ENCODE assay signal across 10 mouse cellular contexts in genomic region chr2:59343834-59344233, GRCm38 (mm10).
"Had no signal": no experiment of that assay in that cellular context is flagged by ENCODE, and none has a peak within 500 bp of the region (broad histone marks: within the 10 kb centered on the region; RNA-seq: fewer than 3 reads in every experiment).

No protein-coding gene starts in this region.

- H3K9ac ChIP-seq: liver, embryonic 14.5 days had no signal

- H3K4me2 ChIP-seq: midbrain, embryonic 11.5 days had no signal

- H3K27ac ChIP-seq: kidney, postnatal 0 days; liver, embryonic 14.5 days had no signal

- DNase-seq: kidney, adult 2 months; kidney, postnatal 36 days; lung, adult 2 months; lung, postnatal 14 days; lung, postnatal 4 days; midbrain, embryonic 14.5 days; thymus, postnatal 25 days had no signal
